Mouse (Mus musculus) intestine, postnatal 0 days (tissue): ENCODE data around the gene Ptprk. TPM values are rescaled to one million over a fixed set of nuclear protein-coding genes. Genes with fewer than 3 reads are reported as not detected.

Experiments
- ATAC-seq: fragments of 200-750 bp; cut with Nextera tagmentation; 2 replicates; pipeline ENCODE4 v1.8.0; 2017; ENCODE audit warnings: mild to moderate bottlenecking, moderate TSS enrichment, moderate library complexity
- H3K27ac ChIP-seq: fragments of 300-500 bp; sonication (generic); 2 replicates; pipeline ENCODE4 v1.5.1; 2014; ENCODE audit warnings: mild to moderate bottlenecking, low read depth, low read length, moderate library complexity
- H3K27me3 ChIP-seq: fragments of 300-500 bp; sonication (generic); replicated peaks from 2 replicates; pipeline ENCODE4 v1.6.1; 2014; ENCODE audit warnings: low read length, mixed read lengths; ENCODE audit not compliant: control insufficient read depth, insufficient read depth
- H3K36me3 ChIP-seq: fragments of 300-500 bp; sonication (generic); 2 replicates; pipeline ENCODE4 v1.6.1; 2014; ENCODE audit warnings: mild to moderate bottlenecking, moderate library complexity; ENCODE audit not compliant: control insufficient read depth, insufficient read depth
- H3K4me1 ChIP-seq: fragments of 300-500 bp; sonication (generic); replicated peaks from 2 replicates; pipeline ENCODE4 v1.6.1; 2014; ENCODE audit warnings: antibody characterized with exemption, low read length, mixed read lengths; ENCODE audit not compliant: control insufficient read depth, insufficient read depth
- H3K4me2 ChIP-seq: fragments of 300-500 bp; sonication (generic); replicated peaks from 2 replicates; pipeline ENCODE4 v1.6.1; 2014; ENCODE audit warnings: low read depth, mild to moderate bottlenecking, moderate library complexity
- H3K4me3 ChIP-seq: fragments of 300-500 bp; sonication (generic); 2 replicates; pipeline ENCODE4 v1.5.1; 2014; ENCODE audit warnings: low read depth, low read length
- H3K9ac ChIP-seq: fragments of 300-500 bp; sonication (generic); 2 replicates; pipeline ENCODE4 v1.6.1; 2014; ENCODE audit warnings: mild to moderate bottlenecking, low read depth, low read length
- H3K9me3 ChIP-seq: fragments of 300-500 bp; sonication (generic); 2 replicates; pipeline ENCODE4 v1.6.1; 2016; ENCODE audit warnings: mixed run types; ENCODE audit not compliant: control insufficient read depth
- CTCF ChIP-seq: sonication (generic); IDR thresholded peaks from 2 replicates; pipeline ENCODE4 v1.5.1; 2016; ENCODE audit warnings: low read depth, mild to moderate bottlenecking, control low read depth, antibody characterized with exemption, moderate library complexity
- WGBS: fragments of 180-500 bp; shearing (Covaris S2); extraction: QIAGEN DNeasy Blood & Tissue Kit; methylation state at CpG from one replicate; pipeline ENCODE4 v1.1.7; 2014; 5-methylcytosine and 5-hydroxymethylcytosine counted together
- polyA plus RNA-seq: library from polyadenylated mRNA; unstranded; fragments of >200 nt; fragmentation: Nextera tagmentation; extraction: Ambion mirVana; gene quantifications from 2 replicates; pipeline ENCODE4 v1.2.1, GENCODE M21; 2015

Gene Ptprk
- polyA plus RNA-seq, 1 experiment from 2014 or later, result 29.5 TPM

- TF ChIP-seq CTCF, result no peak
- H3K4me2 ChIP-seq, result no peak overlapping the region
- H3K9me3 ChIP-seq, result no peaks in the 10 kb centered on the region
- H3K27ac ChIP-seq, result no peak overlapping the region
- no peaks in the 10 kb centered on the region for H3K27me3 ChIP-seq
- H3K36me3 ChIP-seq, result peaks cover 23% of the 10 kb centered on the region
- H3K9ac ChIP-seq, result no peak overlapping the region
- no peaks in the 10 kb centered on the region for H3K4me1 ChIP-seq
- H3K4me3 ChIP-seq, result no peak overlapping the region
- no peak for ATAC-seq
- 79% methylated on average over 4 of the region's 4 CpGs for WGBS
These were observed 512.0 kb downstream of the Ptprk start for GRCm38 (mm10) chr10:28586565-28587138.

DNA sequence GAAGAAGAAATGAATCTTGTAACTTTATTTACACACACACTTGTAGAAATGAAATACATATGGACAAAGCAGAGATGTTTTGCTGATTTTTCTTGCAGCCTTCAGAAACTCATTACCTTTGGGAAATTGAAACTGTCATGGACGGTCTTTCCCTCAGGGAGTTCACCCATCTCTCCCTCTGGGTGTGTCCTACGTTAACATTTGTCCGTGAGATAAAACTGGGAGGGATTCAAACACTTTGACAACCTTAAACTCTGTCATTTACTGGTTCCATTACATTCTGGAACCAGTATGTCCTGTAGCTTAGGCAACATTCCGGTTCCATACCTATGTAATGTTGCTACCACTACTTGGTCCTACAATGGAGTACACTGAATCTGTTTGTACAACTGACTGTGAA, 513.8 kb downstream of the Ptprk start:
- H3K27me3 ChIP-seq, result no peaks in the 10 kb centered on the region
- H3K4me2 ChIP-seq, result no peak overlapping the region
- 85% methylated on average over 4 of the region's 4 CpGs for WGBS
- H3K4me1 ChIP-seq, result no peaks in the 10 kb centered on the region
- no peaks in the 10 kb centered on the region for H3K9me3 ChIP-seq
- H3K36me3 ChIP-seq, result peaks cover 27% of the 10 kb centered on the region; the same call in 1 of the 2 replicates
- no peak for TF ChIP-seq CTCF
- no peak overlapping the region for H3K4me3 ChIP-seq
- ATAC-seq, result no peak
- no peak overlapping the region for H3K27ac ChIP-seq
- H3K9ac ChIP-seq, result no peak overlapping the region

DNA sequence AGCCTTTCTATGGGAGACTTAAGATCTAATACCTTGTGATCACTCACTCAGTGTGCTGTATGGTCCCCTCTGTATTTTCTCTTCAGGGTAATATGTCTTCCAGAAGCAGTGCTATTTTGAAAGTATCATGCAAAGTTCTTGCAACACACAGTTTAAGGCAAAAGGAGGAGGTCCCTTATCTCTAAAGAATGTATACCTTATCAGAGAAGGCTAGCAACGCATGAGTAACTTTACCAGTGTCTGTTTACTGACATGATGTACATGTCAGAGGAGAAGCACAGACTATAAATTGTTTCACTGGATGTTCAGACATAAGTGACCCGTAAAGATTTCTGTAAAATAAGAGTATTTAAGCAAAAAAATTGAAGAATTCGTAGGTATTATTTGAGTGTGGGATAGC, 516.2 kb downstream of the Ptprk start:
- no peak for TF ChIP-seq CTCF
- no peak overlapping the region for H3K27ac ChIP-seq
- H3K4me1 ChIP-seq, result no peaks in the 10 kb centered on the region
- no peak for ATAC-seq
- no peak overlapping the region for H3K4me2 ChIP-seq
- no peak overlapping the region for H3K9ac ChIP-seq
- no peak overlapping the region for H3K4me3 ChIP-seq
- H3K9me3 ChIP-seq, result no peaks in the 10 kb centered on the region
- H3K36me3 ChIP-seq, result peaks cover 29% of the 10 kb centered on the region; the same call in 1 of the 2 replicates
- WGBS, result 72% methylated on average over 3 of the region's 3 CpGs
- no peaks in the 10 kb centered on the region for H3K27me3 ChIP-seq

DNA sequence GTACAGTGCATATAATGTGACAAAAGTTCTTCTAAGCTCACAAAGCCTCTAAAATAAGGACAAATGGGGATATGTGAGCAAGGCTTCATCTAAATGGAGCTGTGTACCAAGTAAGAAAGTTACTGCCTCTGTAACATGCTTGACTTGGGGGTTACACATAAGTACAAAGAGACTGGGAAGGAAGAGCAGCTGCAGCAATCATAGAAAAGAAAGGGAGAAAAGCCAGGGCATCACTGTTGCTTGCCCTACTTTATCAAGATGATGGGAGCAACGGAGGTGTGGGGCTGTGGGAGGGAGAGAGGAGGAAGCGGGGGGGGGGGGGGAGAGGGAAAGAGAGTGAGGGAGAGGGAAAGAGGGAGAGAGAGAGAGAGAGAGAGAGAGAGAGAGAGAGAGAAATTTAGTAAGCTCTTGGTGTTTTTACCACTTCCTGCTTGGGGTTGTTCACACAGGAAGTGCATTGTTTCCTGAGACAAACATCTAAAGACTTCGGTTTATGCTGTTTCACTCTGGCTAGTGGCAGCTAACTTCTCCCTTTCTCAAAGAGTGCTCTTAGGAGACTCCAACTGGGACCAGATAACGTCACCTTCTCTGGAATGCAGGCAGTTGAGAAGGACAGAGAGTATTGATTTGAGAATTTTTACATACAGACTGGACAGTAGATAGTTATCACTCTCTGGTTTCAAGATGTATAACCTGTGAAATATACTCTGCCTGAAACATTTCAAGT, 519.1 kb downstream of the Ptprk start:
- H3K4me2 ChIP-seq, result no peak overlapping the region
- ATAC-seq, result no peak; the same call in 1 of the 2 replicates
- 56% methylated on average over 3 of the region's 4 CpGs for WGBS

DNA sequence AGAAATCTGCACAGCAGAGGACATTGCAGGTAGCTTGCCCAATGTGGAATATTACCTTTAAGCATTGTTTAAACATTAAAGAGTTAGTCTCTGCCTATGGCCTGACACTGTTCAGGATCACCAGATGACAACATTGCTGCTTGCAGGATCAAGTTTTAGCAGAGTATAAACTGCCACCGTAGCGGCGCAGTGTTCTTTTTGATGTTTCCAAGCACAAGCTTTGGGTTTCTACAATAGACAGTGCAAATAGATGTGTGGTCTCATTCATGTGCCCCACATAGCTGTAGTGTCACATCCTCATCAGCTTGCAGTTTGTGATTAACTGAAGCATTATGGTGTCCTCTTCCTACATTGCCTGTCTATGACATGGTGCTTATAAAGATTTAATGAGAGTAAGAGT, 522.3 kb downstream of the Ptprk start:
- no peak overlapping the region for H3K4me3 ChIP-seq
- H3K9ac ChIP-seq, result no peak overlapping the region
- no peaks in the 10 kb centered on the region for H3K4me1 ChIP-seq
- no peak for TF ChIP-seq CTCF
- H3K27ac ChIP-seq, result no peak overlapping the region
- H3K4me2 ChIP-seq, result no peak overlapping the region
- H3K36me3 ChIP-seq, result 0 out of 2 replicates have a peak, but pooled peaks cover 10% of the 10 kb centered on the region
- no peaks in the 10 kb centered on the region for H3K27me3 ChIP-seq
- 83% methylated on average over 3 of the region's 3 CpGs for WGBS
- no peak for ATAC-seq
- H3K9me3 ChIP-seq, result no peaks in the 10 kb centered on the region

More for the DNA sequence above, 519.1 kb downstream of the Ptprk start:
- no peak for TF ChIP-seq CTCF
- Histone ChIP-seq H3K27me3 (no peaks in the 10 kb centered on the region), H3K9me3 (no peaks in the 10 kb centered on the region), H3K27ac (no peak overlapping the region), H3K36me3 (peaks cover 20% of the 10 kb centered on the region; the same call in 1 of the 2 replicates), H3K4me3 (no peak overlapping the region), H3K9ac (no peak overlapping the region), H3K4me1 (no peaks in the 10 kb centered on the region)

DNA sequence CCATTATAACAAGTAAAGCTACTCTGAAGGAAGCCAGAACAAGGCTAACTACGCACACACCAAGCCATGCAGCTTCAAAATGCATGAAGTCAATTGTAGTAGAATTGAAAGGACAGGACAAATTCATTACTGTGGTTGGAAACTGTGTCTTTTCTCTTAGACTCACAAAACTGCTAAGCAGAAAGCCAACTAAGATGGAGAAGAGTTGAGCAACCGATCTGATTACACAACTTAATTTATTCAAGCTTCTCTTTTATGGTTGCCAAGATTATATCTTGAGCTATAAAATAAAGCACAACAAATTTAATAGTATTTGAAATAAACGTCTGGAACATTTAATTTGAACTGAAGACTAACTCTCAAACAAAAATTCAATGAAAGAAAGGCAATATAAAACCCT, 534.5 kb downstream of the Ptprk start:
- H3K4me3 ChIP-seq, result no peak overlapping the region
- H3K9ac ChIP-seq, result no peak overlapping the region
- H3K36me3 ChIP-seq, result no peaks in the 10 kb centered on the region
- ATAC-seq, result no peak
- no peaks in the 10 kb centered on the region for H3K9me3 ChIP-seq
- no peaks in the 10 kb centered on the region for H3K27me3 ChIP-seq
- H3K4me1 ChIP-seq, result no peaks in the 10 kb centered on the region
- H3K27ac ChIP-seq, result no peak overlapping the region
- TF ChIP-seq CTCF, result no peak
- 64% methylated on average over 3 of the region's 3 CpGs for WGBS
- no peak overlapping the region for H3K4me2 ChIP-seq
